Mouse (Mus musculus) CD8-positive naive resting alpha-beta T cell, adult 57 days (primary cell): ENCODE measurements around the gene Slc25a43. TPM values are rescaled to one million over a fixed set of nuclear protein-coding genes. Genes with fewer than 3 reads are reported as not detected.

ENCODE experiments used
- total RNA-seq: library from RNA; stranded (reverse); gene quantifications from one replicate; pipeline ENCODE4 v1.2.4, GENCODE M21; 2023

Gene Slc25a43
- total RNA-seq, result 0.80 TPM

GRCm38 (mm10) chrX:36743503-36744101, at the start of gene Slc25a43:
Slc25a43 (plus strand) TSS chrX:36743659.

GRCm38 (mm10) chrX:36795424-36796162, 52.1 kb downstream of the Slc25a43 start, which contains the start of gene Slc25a5:
Slc25a5 (plus strand) TSS chrX:36795651.

Other genes starting within 250 kb of the Slc25a43 start
- gene Pgrmc1, start 145.5 kb upstream of the Slc25a43 start, total RNA-seq, result 35.9 TPM
- gene Akap17b, start 98.3 kb upstream of the Slc25a43 start, total RNA-seq, result 2.2 TPM
- 294 TPM for gene Slc25a5, start 52.0 kb downstream of the Slc25a43 start, total RNA-seq
- 65.0 TPM for gene Ube2a, start 130.2 kb downstream of the Slc25a43 start, total RNA-seq
- 28.0 TPM for gene C330007P06Rik, start 130.5 kb downstream of the Slc25a43 start, total RNA-seq
- gene Nkrf, start 159.2 kb downstream of the Slc25a43 start, total RNA-seq, result 12.9 TPM
- 164 TPM for gene Sept6, start 248.1 kb downstream of the Slc25a43 start, total RNA-seq